Mouse (Mus musculus) right cerebral cortex, adult 18-20 months (tissue): ENCODE measurements around the gene Palld.

Experiments
- DNase-seq: peaks from one replicate; pipeline ENCODE4 v3.0.0; 2022; ENCODE audit warnings: mixed read lengths

Palld gene

DNA sequence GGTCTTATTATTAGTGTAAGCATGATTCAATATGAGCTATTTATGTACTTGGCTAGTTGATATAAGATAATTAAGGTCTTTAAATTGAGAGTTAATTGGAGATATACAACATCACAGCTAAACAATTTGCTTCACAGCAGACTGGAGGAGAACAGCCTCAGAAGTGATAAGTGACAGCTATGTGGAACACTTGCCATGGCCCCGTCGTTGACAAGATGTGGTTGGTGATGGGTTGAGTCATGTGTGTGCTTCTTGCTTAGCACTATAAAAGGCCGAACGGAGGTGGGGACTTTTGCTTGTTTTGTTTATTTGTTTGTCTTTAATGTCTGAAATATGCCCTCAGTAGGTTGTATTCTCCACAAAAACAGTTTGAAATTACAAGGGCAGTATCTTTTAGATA is 51.2 kb downstream of the Palld start:
- DNase-seq: no peak

DNA sequence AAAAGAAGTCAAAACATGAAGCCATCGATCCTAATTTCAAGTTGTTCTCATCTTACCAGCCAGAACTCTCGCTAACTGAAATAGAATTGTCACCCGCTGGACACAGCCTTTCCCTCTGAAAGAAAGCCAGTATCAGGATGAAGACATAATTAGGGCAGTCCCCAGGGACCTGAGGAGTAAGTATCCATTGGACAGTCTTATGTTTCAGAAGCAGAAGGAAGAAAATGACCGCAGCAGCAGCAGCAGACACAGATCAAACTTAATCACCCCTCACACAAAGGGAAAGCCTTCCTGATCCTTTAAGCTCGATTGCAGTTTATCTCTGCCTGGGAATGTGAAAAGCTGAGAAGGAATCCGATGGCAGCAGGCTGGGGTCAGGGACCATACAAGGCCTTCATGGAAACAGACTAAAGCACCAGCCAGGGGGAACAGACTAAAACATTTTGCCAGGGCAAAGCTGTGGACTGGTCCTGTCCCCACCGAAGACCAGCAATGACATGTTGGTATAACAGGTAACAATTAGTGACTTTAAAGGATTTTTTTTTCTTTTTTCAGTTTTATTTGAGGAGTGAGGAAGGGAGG is 53.8 kb downstream of the Palld start:
- no peak for DNase-seq

DNA sequence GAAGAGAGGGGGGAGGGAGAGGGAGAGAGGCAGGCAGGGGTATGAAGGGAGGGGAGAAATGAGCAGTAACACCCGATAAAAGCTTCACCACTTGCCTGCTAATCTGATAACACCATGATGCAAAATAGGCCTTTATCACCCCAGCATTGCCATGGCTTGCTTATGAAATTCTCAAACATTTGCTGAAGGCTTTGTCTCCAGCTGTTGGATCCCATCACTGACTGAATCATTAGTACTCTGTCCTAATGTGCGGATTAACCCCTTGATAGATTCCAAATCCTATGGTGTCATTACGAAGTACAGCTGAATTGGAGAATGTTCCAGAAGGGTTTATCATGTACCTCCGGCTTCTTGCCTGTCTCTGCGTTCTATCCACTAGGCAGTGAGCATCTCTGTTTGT is 55.0 kb downstream of the Palld start:
- no peak for DNase-seq

DNA sequence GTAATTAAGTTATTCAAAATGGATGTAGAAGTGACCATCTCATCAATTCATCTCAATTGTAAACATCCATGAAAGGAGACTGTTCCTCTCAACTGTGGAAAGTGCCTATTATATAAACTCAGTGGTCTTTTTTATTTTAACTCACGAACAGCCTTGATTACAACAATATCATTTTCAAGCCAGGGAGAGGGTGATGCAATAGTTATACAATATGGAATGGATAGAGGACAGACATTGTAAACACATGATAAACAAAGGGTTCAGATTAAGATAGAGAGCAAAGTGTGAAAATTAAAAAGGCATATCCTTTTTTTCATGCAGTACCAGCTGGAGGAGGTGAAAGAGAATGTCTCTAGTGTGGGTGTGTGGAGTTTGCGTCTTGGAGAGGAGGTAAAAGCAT is 57.5 kb downstream of the Palld start:
- DNase-seq: no peak

DNA sequence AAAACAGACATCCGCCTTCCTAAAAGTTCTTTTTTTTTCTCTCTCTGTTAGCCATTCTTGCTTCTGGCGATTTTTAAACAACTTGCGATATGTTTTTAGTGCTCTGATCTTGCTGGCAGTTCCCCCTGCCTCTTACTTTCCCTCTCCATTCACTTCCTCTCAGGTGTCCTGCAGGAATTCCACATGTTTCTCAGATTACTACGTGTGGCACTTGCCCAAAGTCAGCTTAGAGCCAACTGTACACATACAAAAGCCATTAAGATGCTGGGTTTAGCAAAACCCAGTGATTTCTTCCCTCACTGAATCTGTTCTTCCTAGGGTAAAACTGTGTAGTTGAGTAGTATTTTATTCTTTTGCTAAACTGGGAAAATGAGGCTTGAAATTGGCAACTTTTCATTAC is 57.9 kb downstream of the Palld start:
- DNase-seq: no peak

DNA sequence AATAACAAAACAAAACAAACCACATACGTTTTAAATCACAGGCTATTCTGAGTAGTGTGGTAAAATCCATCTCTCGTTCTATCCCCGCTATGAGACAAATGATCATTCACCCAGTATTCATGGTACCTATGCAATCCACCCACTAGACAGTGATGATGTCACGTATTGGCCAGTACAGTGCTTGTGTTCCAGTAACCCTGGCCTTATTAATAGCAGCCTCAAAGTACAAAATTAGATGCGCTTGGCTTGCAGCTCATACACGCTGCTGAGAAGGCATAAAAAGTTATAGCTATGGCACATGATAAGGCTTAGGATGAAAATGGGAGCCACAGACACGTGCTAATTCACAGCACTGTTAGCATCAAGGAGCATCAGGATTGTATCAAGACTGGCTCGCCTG is 58.7 kb downstream of the Palld start:
- no peak for DNase-seq

DNA sequence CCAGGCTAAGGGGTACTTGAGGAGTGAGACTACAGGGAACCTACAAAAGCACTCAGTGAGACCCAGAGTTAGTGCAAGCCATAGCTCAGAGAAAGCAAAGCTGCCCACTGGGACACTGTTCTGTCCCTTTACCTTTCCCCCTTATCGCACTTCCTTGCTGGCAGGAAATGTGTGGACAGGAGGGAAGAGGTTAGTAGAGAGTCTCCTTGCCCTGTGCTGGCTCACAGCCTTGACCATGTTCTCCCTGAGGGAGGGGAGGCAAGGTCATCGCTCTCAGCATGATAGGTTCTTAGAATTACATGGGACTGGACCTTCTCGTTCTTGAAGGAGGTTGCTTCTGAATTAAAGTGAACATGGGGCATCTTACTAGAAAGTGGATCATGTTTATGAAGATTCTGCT is 69.3 kb downstream of the Palld start:
- no peak for DNase-seq

DNA sequence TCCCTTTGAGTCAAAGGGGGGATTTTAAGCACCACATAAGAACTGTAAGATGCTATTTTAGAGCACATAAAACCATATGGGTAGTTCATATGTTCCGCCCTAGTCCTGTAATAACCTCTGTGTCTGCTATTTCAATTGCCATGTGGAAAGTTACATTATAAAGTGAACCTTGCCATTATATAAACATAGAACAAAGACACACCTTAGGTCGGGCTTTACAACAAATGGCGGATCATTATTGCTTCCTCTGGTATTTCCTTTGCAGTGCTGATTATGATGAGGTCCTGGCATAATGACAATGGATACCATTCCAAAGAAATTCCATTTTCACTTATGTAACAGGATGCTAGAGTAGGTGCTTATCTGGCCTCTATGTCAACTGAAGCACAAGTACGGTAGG is 70.5 kb downstream of the Palld start:
- DNase-seq: no peak

DNA sequence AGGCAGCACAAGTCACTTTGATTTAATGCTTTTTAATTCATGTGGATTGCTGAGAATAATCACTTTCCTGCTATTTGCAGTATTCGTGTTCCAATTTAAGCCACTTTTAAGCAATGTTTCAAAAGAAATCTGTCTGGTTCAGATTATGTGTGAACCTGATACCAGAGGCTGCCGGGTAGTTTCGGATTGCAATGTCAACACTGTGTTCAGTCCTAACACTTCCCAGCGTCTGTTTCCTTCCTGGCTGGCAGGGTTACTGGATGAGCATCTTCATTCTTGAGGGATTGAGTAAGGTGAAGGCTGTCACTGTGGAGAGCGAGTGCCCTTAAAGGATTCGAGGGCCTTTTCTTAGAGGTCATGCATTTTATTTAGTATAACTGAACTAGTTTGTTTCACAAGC is 71.7 kb downstream of the Palld start:
- no peak for DNase-seq

DNA sequence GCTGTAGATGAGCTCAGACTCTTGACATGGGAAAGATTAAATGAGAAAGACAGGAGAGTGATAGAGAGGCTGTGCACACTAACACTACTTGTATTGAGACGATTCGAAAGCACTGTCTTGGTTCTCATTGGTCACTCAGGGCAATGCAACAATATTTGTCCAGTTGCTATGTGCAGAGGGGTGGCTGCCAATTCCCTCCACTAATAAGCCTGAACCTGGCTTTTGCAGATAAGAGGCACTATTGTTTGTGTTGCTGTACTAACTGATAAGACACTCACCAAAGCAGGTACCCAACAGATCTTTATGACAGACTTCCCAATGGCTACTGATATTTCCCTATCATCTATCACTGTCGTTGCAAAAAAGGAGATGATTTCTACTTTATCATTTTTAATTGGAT is 77.9 kb downstream of the Palld start:
- DNase-seq: no peak

DNA sequence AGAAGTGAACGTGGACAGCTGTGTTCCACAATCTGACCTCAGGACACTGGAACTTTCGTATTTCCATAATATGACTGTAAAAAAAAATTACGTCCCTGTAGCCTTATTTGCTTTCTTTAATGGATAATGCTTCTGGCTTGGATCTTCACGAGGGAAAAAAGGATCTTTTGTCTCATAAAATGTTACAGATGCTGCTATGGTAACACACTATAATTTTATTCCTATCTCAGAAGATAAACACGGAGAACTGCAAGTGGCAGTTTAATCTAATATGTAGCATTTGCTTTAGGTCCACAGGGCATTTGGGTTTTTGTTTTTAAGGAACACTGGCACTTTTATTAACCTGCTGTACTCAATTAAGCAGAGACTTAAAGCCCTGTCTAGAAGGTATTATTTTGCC is 79.3 kb downstream of the Palld start:
- DNase-seq: no peak

DNA sequence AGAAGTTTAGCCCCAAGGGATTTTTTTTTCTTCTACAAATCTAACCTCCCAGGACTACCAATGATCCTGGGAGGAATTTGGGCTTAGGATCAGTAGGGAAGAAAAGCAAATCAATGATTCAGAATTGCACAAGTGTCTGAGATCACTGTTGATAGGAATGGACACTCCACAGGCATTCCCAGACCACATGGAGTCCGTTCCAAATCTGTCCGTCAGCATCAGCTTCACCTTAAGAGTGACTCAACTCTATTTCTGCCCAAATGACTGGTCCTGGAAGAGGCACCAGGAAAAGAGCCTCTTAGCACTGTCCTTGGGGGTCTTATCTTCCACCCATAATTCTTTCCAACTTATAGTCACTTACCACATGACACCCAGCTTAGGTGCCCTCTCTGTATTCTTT is 98.7 kb downstream of the Palld start:
- no peak for DNase-seq

DNA sequence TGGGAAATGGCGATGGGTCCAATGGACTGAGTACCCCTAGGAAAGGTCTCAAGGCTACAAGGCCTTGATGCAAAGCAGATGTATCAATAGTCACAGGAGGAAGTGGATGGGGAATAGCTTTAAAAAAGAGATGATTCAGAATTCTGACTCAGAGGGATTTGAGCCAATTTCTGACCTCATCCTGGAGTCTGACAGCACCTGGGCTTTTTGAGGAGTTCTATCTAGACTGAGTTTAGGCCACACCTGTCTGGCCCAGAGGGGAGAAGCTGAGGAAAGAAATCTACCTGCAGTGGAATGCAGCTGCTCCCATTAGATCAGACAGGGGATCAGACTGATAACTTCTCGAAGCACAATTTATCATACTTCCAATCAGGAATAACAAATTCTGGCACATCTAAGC is 99.7 kb downstream of the Palld start:
- no peak for DNase-seq

DNA sequence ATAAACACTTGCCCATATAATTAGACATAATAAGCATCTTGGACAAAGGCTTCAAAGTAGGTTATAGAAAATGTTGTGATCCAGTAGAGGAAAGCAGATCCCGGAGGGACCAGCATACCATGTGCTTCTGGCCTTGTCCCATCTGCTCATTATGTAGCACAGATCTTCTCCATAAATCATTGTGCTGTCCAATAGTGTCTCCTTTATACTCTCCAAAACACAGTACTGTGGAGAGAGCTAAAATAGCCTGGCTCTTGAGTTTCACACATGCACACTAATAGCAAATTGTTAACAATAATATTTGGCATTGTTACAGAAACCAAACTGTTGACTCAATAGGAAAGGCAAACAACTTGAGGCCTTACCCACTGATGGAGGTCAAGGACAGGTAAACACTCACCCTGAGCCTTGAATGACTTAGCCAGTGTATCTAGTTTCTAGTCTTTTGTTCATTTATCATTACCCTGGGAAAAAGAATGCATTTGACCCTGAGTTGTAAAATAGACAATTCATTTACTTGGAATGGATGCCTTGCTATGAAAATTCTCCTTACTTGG is 105.0 kb downstream of the Palld start:
- DNase-seq: no peak

DNA sequence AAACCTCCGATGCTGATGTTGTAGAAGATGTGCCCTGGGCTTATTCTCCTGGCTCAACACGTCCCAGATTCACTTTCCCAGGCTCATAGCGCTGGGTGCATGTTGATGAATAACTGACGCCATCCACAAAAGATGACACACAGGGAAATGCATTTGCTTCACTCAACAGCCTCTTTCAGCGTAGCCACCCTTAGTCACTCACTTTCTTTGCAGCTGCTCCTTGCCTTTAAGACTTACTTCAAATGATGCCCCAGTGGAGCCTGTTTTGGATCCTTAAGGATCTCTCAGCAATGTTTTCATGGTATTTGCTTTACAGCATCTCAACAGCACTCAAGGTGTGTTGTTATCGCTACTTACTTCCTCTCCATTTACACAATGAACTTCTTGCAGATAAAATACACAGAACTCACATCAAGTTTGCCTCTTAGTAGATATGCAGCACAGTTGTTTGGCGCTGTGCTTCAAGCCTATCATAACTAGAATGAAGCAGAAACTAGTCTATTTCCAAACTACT is 105.9 kb downstream of the Palld start:
- no peak for DNase-seq

DNA sequence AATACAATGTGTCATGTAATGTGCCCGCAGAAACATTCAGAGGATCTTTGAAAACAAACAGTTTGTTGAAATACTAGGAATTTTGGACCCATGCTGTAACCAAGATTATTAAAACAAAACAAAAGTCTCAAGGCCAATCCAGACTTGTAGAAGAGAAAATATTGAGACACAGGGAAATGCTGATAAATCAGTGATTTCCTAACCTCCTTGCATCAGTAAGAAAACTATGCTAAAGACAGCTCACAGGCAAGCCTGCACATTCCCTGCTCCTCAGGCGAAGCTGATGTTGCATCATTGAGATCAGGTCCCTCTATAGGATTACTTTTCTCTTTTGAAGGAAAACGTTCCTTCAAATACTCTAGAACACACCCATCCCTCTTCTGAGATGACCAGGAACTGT is 112.5 kb downstream of the Palld start:
- no peak for DNase-seq

DNA sequence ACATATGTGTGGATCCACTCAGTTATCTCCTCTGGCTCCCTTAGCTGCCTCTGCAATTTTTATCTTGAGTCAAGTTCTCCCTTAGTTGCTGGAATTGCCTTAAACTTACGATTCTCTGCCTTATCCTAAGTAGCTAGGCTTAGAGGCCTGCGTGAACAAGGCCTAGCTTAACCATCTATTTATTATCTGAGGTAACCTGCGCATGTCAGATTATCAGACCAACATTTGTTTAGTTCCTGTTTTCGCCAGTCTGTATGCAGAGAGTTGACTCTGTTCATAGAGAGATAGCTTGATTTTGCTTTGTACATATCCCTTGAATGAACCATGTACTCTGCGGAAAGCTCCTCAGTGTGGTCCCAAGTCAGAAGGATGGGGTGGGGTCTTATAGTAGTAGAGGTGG is 113.2 kb downstream of the Palld start:
- no peak for DNase-seq

DNA sequence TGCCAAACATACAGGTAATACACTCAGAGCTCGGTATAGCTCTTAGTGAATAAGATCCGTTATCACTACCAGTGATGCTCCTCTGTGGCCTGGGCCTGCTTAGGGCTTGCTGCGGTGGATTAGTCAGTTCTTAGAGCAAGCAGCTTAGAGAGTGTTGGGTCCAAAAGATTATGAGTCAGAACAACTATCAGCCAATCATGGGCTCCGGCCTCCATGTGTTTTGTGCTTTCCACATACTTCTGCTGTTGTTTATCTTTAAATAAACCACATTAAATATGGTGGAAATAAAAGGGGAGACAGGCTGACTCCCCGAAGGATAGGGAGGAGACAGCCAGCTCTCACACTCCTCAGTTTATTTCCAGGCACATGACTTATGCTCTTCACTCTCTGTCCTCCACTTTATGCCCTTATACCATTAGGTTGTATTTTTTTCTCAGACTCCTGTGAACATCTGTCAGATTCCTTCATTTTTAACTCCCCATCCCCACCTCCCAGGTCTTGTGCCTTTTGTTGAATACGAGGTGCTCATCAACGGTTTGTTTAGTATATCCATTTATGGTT is 119.5 kb downstream of the Palld start:
- DNase-seq: no peak

DNA sequence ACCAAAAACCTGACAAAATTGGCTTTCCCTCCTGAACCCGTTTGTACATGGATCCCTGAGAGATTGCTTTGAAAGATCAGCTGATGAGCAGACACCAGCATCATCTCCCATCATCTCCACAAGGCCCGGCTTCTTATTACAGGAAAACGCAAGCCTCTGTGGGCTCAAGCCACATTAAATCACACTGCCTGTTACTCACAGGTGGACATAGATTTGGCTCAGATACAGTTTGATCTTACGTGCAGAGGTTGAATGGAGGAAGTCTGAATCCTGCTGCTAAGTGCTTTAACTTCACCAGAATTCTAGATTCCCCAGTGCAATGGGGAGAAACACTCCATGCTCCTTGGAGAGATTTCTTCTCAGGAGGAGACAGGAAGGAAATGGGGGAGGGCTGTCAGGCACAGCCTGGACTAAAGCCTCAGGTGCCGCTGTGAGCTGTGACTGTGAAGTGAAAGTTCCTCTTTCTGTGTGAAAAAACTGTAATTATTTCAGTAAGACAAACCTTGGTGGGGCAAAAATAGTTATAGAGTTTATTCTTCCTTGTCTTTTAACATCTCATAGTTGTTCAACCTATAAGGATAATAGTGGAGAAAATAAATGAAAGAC is 121.7 kb downstream of the Palld start:
- no peak for DNase-seq

DNA sequence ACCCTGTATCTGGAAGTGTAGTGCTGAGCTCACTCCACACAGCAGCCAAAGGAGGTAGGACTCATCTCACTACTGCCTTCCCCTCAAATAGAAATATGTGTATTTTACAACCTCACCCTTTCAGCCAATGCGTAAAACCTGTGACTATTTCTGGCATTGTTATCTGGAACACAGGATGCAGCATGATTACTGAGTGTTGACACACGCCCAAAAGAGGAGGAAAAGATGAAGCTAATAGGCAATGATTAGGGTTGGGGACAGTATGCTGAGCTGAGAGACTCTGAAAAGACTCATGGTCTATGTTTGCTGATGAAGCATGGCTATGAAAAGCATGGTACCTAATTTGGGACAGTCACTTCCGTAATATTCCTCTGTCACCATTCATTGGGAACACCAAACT is 124.3 kb downstream of the Palld start:
- DNase-seq: no peak

DNA sequence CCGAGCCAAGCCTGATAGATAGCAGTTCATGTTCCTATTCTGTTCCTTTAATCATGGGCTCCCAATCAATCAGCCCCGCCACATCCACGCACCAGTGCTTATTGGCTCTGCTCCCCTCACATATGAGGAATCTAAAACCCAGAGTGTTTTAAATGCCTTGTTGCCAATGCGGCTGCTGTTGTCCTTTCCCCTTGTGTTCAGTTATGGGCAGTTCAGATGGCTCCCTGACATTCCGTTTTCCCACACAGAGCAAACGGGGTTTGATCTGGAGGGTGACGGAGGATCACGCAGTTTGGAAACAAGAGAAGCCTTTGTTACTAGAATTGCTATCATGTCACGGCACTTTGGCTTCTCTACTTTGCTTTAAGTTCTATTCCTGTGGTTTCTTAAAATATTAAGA is 125.9 kb downstream of the Palld start:
- DNase-seq: no peak

DNA sequence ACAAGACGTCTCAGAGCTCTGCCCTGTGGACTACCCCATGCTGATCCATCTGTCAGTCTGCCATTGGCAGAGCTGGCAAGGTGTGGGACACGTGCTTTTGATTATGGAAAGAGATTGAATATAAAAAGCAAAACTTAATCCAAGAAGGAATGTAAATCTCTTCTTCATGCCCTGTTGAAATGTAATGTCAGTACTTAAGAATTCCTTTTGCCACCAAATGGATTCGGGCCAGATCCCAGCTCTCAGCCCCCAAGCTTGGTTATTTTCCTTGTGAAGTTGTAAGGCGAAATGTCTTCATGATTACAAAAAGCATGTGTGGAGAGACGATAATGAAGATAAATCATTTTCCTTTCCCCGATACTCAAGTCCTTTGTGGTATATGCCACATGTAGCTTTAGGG is 126.6 kb downstream of the Palld start:
- no peak for DNase-seq

DNA sequence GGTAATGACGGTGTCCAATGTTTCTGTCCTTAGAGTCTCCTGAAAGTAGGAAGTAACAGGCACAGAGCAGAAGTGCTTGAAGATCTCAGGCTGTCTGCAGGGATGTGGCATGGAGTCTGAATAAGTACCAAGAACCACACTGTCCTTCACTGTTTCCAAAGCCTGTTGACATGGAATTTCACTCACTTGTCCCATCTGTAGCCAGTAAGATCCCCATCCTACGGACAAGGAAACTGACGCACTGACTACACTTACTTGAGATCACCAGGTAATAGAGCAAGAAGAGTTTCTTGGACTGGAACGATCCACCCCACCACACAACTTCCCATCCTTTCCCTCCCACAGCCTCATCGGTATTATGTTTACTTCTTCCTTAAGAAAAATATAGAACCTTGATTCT is 128.3 kb downstream of the Palld start:
- no peak for DNase-seq

DNA sequence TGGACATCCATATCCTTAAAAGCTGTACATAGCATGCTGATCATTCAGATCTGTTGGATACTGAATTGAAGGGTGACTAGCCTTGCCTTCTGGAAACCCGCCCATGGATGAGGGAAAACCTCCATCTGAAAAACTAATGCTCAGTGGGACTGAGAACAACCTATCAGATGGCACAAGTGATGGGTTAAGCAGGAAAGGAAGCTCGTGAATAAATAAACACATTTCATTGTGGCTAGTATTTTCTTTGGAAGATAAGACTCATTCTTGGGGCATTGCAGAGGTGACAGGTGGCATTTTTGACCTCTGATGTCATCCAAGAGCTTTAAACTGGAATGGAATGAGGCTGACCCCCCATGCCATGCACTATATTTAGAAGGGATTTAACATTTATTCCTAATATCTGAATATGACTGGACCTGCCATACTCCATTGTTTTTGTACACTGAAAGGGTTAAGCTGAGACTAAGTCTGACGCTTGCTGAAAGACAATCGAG is 128.8 kb downstream of the Palld start:
- DNase-seq: no peak
